Mouse (Mus musculus) adrenal gland, adult 2 months (tissue): ENCODE data around the gene Eif4ebp2. TPM values are rescaled to one million over a fixed set of nuclear protein-coding genes. Genes with fewer than 3 reads are reported as not detected.

ENCODE experiments used
- DNase-seq: peaks from one replicate; pipeline ENCODE4 v3.0.0; 2021
- polyA plus RNA-seq: library from polyadenylated mRNA; depleted of rRNA; stranded (reverse); fragments of >200 nt; gene quantifications from 2 replicates; pipeline ENCODE4 v1.2.3, GENCODE M21; 2012
- total RNA-seq, 2 experiments: library from RNA; stranded (reverse); gene quantifications; 2 replicates each; pipeline ENCODE4 v1.2.3; 2021

Eif4ebp2 gene
- total and polyA plus RNA-seq, 3 experiments = 88.7 to 96.2 (median 94.9) TPM

GRCm38 (mm10) chr10:61418131-61418900 lies 34.1 kb downstream of the Eif4ebp2 start:
- DNase-seq = no peak

GRCm38 (mm10) chr10:61417672-61418071 lies 34.8 kb downstream of the Eif4ebp2 start, which contains the start of gene Nodal:
Gene Nodal (plus strand): TSS chr10:61417972.
- no peak for DNase-seq

GRCm38 (mm10) chr10:61417046-61417445 lies 35.4 kb downstream of the Eif4ebp2 start:
- no peak for DNase-seq

- DNase-seq = no peak
These were observed 35.9 kb downstream of the Eif4ebp2 start for GRCm38 (mm10) chr10:61416561-61416960.

DNA sequence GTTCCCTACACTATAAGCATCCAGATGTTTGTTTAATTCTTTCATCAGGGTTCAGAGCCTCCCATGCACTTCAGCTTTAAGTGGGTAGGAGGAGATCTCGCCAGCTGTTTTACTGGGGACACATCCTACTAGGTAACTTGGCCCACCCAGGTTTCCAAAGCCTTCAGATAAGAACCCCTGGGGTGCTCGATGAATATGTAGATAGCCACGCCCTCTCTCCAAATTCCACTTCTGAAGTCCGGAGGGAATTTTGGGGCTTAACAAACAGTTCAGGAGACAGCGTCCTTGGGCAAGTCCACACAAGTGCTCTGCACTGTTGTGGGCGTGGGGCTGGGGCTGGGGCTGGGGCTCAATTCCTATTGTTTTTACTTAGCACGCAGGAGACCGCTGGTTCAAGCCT lies 36.6 kb downstream of the Eif4ebp2 start:
- no peak for DNase-seq

DNA sequence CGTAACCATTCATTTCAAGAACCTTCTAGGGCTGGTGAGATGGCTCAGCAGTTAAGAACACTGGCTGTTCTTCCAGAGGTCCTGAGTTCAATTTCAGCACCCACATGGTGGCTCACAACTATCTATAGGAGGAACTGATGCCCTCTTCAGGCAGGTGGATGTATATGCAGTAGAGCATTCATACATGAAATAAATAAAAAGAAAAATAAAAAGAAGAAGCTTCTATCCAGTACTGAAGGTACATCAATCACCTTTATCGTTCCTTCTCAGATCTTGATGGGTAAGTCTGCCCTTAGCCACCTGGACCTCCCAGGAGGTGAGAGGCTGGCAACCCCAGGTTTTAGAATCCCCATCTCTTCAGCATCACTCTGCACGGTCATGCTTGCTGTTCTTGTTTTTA lies 37.2 kb downstream of the Eif4ebp2 start:
- no peak for DNase-seq

- DNase-seq = no peak
These were observed 39.4 kb downstream of the Eif4ebp2 start for GRCm38 (mm10) chr10:61412910-61413625.

DNA sequence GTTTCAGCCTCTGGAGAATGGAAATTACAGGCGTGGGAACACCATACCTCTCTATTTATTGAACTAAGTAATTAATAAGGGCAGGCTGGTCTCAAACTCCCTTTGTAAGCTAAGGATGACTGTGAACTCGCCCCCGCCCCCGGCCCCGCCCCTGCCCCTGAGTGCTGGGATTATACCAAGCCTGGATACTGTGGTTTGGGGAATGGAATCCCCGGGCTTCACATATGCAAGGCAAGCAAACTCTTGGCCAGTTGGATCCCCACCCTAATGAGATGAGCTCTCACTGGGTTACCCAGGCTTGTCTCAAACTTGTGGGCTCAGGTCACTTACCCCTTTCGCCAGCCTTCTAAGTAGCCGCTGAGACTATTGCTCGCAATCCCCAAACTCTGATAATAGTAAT lies 42.3 kb downstream of the Eif4ebp2 start:
- no peak for DNase-seq

GRCm38 (mm10) chr10:61409776-61410175 lies 42.7 kb downstream of the Eif4ebp2 start:
- no peak for DNase-seq

DNA sequence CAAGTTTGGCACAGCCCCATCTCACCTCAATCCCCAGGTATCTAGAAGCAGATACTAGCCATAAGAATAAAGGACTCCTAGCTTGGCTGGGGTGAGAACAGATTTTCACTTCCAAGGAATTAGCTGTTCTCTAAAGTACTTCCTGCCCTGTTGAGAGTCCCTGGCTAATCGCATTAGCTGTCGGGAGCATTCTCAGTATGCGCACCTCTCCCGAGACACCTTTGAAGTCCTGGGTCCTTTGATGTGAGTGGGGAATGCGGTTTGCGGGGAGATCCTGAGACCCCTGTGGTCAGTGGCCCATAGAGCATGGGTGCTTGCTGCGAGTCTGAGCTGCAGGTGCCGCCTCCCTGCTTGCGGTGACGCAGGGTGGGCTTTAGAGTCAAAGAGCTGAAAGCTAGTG lies 46.5 kb downstream of the Eif4ebp2 start:
- no peak for DNase-seq

GRCm38 (mm10) chr10:61402911-61403310 lies 49.5 kb downstream of the Eif4ebp2 start:
- DNase-seq = peak; percentile 36

DNA sequence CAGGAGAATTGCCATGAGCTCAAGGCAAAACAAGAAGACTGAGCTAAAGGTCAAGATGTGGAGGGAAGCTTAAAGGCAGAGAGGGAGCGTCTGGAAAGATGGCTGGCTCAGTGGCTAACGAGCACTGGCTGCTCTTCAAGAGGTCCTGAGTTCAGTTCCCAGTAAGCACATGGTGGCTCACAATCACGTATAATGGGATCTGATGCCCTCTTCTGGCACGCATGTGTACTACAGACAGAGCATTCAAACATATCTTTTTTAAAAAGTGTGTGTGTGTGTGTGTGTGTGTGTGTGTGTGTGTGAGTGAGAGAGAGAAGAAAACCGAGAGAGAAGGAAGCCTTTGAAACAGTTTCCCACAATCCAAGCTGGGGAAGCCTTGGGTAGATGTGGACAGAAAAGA lies 50.0 kb downstream of the Eif4ebp2 start:
- no peak for DNase-seq

DNA sequence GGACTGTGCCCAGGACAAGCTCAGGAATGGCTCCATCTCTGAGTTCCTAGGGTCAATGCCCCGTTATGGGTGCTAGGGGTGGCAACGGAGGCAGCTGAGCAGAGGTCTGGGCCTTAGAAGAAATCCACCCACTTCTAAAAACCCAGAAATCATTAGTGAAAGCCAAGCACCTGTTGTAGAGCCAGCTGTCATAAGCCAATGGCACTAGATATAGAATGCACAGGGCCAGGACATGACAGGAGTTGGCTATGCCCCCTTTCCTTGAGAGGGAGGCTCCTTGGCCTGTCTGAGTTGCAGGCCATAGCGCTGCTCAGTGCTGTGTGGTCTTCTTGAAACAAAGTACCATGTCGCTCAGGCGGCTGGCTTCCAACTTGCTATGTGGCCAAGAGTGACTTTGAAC lies 52.1 kb downstream of the Eif4ebp2 start:
- DNase-seq = no peak

- DNase-seq = peak; percentile 67
These were observed 53.2 kb downstream of the Eif4ebp2 start for GRCm38 (mm10) chr10:61399156-61399734.

DNA sequence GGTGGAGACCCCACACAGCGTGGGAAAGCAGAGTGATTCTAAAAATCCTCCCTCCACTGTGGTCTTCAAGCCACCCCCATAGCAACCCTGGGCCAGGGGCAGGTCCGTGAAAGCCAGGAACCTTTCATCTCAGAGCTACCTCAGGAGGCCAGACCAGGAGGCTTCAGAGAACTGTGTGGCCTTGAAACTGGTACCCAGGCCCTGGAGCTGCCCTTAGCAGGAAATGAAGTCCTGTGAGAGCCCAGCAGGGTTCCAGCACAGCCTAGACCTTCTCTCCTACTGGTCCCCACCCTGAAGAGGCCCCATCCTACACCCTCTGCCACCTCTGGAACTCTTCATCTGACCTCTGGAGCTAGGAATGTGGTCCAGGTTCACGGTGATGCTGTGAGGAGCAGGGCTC lies 54.3 kb downstream of the Eif4ebp2 start:
- no peak for DNase-seq

GRCm38 (mm10) chr10:61394476-61395136 lies 57.9 kb downstream of the Eif4ebp2 start:
- DNase-seq = peak; percentile 37

- no peak for DNase-seq
These were observed 59.9 kb downstream of the Eif4ebp2 start for GRCm38 (mm10) chr10:61392584-61392983.

DNA sequence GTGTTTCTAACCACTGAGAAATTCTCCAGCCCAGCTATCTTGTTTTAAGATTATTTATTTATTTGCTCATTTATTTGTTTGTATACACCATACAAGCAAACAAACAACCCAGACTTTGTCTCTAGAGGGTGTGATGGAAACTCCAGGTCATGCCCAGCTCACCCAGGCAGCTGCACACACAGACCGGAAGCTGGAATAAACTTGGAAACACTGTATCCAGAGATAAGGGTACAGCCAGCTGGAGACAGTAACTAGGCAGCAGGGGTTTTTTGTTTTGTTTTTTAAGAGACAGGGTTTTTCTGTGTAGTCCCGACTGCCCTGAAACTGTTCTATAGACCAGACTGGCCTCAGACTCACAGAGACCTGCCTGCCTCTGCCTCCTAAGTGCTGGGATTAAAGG lies 62.3 kb downstream of the Eif4ebp2 start:
- DNase-seq = no peak

GRCm38 (mm10) chr10:61389020-61389419 lies 63.4 kb downstream of the Eif4ebp2 start:
- no peak for DNase-seq

- no peak for DNase-seq
These were observed 66.2 kb downstream of the Eif4ebp2 start for GRCm38 (mm10) chr10:61386284-61386683.

DNA sequence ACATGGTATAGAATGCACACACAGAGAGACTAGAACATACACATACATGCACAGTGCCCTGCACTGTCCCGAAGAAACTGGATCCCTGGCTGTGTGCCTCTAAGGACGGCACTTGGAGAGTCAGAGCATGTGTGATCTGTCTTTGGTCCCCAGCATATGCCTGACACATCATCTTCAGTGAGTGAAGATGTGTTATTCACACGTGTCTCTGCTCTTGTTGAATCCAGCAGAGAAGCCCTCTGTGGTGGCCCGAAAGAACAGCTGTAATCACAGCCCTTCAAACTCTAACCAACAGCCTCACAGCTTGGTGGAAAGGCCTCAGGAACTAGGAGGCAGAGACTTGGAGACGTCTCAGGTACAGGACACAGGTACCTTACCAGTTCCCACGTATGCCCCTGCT lies 67.3 kb downstream of the Eif4ebp2 start:
- DNase-seq = no peak

DNA sequence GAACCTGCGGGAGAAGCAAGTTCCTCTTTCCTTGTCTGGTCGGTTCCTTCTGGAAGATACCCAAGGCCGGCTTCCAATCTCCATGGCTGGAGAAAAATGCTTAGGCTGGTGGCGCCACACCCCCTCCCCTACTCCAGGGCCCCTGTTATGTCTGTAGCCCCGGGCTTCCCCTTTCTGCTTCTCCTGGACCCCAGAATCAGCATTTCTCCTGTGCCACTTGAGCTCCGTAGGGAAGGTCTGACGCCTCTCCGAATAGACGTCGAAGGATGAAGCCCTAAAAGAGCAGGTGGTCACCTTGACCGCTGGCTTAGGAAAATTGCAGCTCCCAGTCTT lies 68.8 kb downstream of the Eif4ebp2 start:
- DNase-seq = no peak
